Mouse (Mus musculus) neural tube, embryonic 11.5 days (tissue): ENCODE results near the gene Irgm1. TPM values are rescaled to one million over a fixed set of nuclear protein-coding genes. Genes with fewer than 3 reads are reported as not detected.
A peak's percentile ranks its signal among the peaks of the same experiment; 100 is the strongest.
"Not testable (repeated sequence)": the region's sequence is repeated elsewhere in the genome, so short reads cannot be mapped to it uniquely, and the experiment has no call there.

ENCODE experiments used
- ATAC-seq: fragments of 200-750 bp; cut with Nextera tagmentation; 2 replicates; pipeline ENCODE4 v1.8.0; 2017; ENCODE audit warnings: moderate number of reproducible peaks, mild to moderate bottlenecking, moderate TSS enrichment, moderate library complexity; ENCODE audit not compliant: insufficient read depth, low FRiP score, low TSS enrichment
- DNase-seq: peaks from one replicate; pipeline ENCODE4 v3.0.0-alpha.2; 2015; ENCODE audit warnings: low spot score
- H3K27ac ChIP-seq: fragments of 300-500 bp; sonication (generic); 2 replicates; pipeline ENCODE4 v1.5.1; 2014; ENCODE audit warnings: low read depth, mild to moderate bottlenecking, low read length
- H3K27me3 ChIP-seq: fragments of 300-500 bp; sonication (generic); 2 replicates; pipeline ENCODE4 v1.6.1; 2014; ENCODE audit warnings: mild to moderate bottlenecking, low read length, mixed read lengths; ENCODE audit not compliant: control insufficient read depth, insufficient read depth
- H3K36me3 ChIP-seq: fragments of 300-500 bp; sonication (generic); 2 replicates; pipeline ENCODE4 v1.6.1; 2014; ENCODE audit warnings: mild to moderate bottlenecking, low read length, moderate library complexity, mixed read lengths; ENCODE audit not compliant: control insufficient read depth, insufficient read depth
- H3K4me1 ChIP-seq: fragments of 300-500 bp; sonication (generic); 2 replicates; pipeline ENCODE4 v1.6.1; 2014; ENCODE audit warnings: low read length, mixed read lengths; ENCODE audit not compliant: control insufficient read depth, insufficient read depth
- H3K4me2 ChIP-seq: fragments of 300-500 bp; sonication (generic); 2 replicates; pipeline ENCODE4 v1.6.1; 2014; ENCODE audit warnings: low read depth, mild to moderate bottlenecking, moderate library complexity
- H3K4me3 ChIP-seq: fragments of 300-500 bp; sonication (generic); 2 replicates; pipeline ENCODE4 v1.5.1; 2014; ENCODE audit warnings: low read depth, low read length
- H3K9ac ChIP-seq: fragments of 300-500 bp; sonication (generic); 2 replicates; pipeline ENCODE4 v1.6.1; 2014; ENCODE audit warnings: mild to moderate bottlenecking, low read length
- H3K9me3 ChIP-seq: fragments of 300-500 bp; sonication (generic); 2 replicates; pipeline ENCODE4 v1.6.1; 2016; ENCODE audit warnings: low read length; ENCODE audit not compliant: control insufficient read depth
- WGBS: fragments of 180-500 bp; shearing (Covaris S2); extraction: QIAGEN DNeasy Blood & Tissue Kit; methylation state at CpG from one replicate; pipeline ENCODE4 v1.1.7; 2014; 5-methylcytosine and 5-hydroxymethylcytosine counted together
- polyA plus RNA-seq: library from polyadenylated mRNA; unstranded; fragments of >200 nt; fragmentation: Nextera tagmentation; extraction: Ambion mirVana; gene quantifications from 2 replicates; pipeline ENCODE4 v1.2.1, GENCODE M21; 2014

Gene Irgm1
- polyA plus RNA-seq, 1 experiment from 2014 or later: 1.8 TPM

DNA sequence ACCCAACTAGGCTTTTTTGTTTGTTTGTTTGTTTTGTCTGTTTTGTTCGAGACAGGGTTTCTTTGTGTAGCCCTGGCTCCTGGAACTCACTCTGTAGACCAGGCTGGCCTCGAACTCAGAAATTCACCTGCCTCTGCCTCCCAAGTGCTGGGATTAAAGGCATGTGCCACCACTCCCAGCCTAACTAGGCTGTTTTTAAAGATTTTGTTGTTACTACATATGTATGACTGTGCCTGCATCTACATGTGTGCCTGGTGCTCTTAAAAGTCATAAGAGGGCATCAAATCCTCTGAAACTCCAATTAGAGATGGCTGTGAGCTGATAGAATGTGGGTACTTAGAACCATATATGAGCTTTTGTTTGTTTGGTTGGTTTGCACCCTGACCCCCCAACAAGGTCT is 40.2 kb downstream of the Irgm1 start:
- Histone ChIP-seq H3K4me1 (no peaks in the 10 kb centered on the region), H3K9me3 (no peaks in the 10 kb centered on the region), H3K4me2 (no peak overlapping the region), H3K27ac (no peak overlapping the region), H3K36me3 (no peaks in the 10 kb centered on the region), H3K9ac (no peak overlapping the region), H3K27me3 (no peaks in the 10 kb centered on the region), H3K4me3 (no peak overlapping the region)
- ATAC-seq: no peak
- no peak for DNase-seq
- 88% methylated on average over 2 of the region's 2 CpGs for WGBS

DNA sequence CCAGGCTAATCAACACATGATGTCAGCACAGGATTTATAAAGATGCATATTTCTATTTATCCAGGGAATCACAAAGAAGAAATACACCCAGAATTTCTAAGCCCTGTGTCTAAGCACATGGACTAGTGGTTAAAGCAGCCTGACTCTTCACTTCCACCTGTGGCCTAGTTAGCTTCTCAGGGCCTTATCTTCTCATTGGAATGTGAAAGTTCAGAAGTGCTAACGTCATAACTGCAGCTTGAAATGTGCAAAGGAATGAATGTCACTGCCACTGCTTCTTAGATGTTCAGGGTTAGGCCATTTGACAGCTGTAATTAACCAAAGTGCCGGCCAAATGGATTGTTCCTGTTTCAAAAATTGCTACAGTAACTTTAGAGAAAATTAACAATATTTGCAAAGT is 41.2 kb downstream of the Irgm1 start:
- WGBS: 76% methylated on average over 2 of the region's 2 CpGs
- Histone ChIP-seq H3K4me3 (no peak overlapping the region), H3K27me3 (no peaks in the 10 kb centered on the region), H3K9ac (no peak overlapping the region), H3K4me1 (no peaks in the 10 kb centered on the region), H3K9me3 (no peaks in the 10 kb centered on the region), H3K36me3 (no peaks in the 10 kb centered on the region), H3K27ac (no peak overlapping the region), H3K4me2 (no peak overlapping the region)
- no peak for DNase-seq
- ATAC-seq: no peak

DNA sequence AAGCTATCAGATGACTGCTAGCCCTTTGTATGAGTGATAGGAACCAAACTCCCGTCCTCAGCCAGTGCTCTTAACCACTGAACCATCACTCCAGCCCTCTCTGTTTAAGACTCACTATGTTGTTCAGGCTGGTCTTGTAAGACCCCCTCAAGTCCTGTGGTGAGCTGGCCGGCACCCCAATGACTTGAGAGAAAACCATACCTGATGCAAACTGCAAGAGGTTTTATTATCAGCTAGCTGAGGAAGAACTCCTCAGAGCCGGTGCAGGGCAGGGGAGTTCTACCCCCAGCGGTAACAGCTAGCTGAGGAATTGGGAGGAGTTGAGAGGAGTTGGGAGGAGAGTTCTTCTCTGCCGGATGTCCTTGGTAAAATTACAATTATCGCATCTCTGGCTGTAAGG is 43.6 kb downstream of the Irgm1 start:
- H3K4me3 ChIP-seq: no peak overlapping the region
- ATAC-seq: no peak

DNA sequence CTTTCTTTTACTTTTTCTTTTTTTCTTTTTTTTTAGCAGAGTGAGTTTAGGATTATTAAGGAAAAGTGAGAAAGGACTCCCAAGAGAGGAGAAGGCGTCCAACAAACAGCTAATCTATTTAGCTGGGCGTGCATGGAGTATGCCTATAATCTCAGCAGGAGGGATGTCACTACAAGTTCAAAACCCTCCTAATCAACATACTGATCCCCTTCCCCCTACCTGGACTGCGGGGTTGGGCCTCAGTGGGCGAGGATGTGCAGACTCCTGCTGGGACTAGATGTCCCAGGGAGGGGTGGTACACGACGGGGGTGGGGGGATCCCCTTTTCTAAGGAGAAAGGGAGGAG is 44.8 kb downstream of the Irgm1 start:
- Histone ChIP-seq H3K36me3 (no peaks in the 10 kb centered on the region), H3K9ac (peak overlapping the region; percentile 41; the same call in 1 of the 2 replicates), H3K4me3 (peak overlapping the region; percentile 38), H3K9me3 (no peaks in the 10 kb centered on the region), H3K27ac (no peak overlapping the region), H3K4me2 (peak overlapping the region; percentile 40), H3K27me3 (peaks cover 7% of the 10 kb centered on the region), H3K4me1 (no peaks in the 10 kb centered on the region)
- DNase-seq (peak; percentile 54), ATAC-seq (peak; percentile 25; the same call in 1 of the 2 replicates)
- WGBS: 0% methylated on average over 6 of the region's 6 CpGs

More for the DNA sequence above, 43.6 kb downstream of the Irgm1 start:
- WGBS: 77% methylated on average over 6 of the region's 6 CpGs
- Histone ChIP-seq H3K4me2 (no peak overlapping the region), H3K36me3 (no peaks in the 10 kb centered on the region), H3K27me3 (peaks cover 7% of the 10 kb centered on the region), H3K9me3 (no peaks in the 10 kb centered on the region), H3K4me1 (no peaks in the 10 kb centered on the region), H3K9ac (no peak overlapping the region), H3K27ac (no peak overlapping the region)
- DNase-seq: no peak

DNA sequence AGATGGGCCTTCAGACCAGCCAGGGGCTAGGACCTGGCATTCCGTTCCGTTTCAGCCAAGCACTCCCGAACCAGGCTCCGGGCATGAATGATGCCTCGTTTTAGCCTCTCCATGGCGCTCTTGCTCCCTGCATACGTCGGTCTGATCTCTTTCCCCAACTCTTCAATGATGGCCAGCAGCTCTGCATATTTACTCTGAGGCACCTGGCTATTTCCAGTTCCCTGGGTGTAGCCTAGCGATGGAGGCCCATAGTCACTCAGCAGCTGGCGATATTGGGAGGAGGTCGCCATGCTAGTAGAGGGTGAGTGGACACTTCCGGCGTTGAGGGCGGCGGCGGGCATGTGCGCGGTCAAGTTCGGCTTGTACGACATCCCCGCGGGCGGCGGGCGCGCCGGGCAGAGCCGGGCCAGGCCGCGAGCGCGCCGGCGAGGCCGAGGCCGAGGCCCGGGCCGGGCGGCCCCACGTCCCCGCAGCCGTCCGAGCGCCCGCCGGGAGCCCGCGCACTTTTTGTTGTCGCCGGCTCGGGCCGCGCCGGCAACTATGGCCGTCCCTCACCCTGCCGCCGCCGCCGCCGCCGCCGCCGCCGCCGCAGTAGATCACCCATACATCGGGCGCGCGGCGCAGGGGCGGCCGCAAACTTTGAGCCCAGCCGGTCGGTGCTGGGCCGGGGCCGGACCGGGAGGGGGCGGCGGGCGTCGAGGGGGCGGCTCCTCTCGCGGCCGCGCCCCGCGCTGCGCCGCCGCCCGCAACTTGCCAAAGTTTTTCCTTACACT is 45.3 kb downstream of the Irgm1 start, which contains the start of the genes Trim7 and Gm12184:
TSS of gene Trim7 (plus strand) at position 162 of the 773 bp plus-strand sequence.
TSS of gene Gm12184 (minus strand) at position 677 of the 773 bp plus-strand sequence.
- H3K9me3 ChIP-seq, H3K4me1 ChIP-seq, DNase-seq, H3K27ac ChIP-seq, H3K27me3 ChIP-seq, H3K36me3 ChIP-seq: not testable (repeated sequence)
- peak within 1 kb of the TSS; percentile 41; the same call in 1 of the 2 replicates for H3K9ac ChIP-seq
- WGBS: under 1% methylated on average over 41 of the region's 92 CpGs
- peak within 1 kb of the TSS; percentile 40 for H3K4me2 ChIP-seq
- ATAC-seq: peak; percentile 75
- H3K4me3 ChIP-seq: peak within 1 kb of the TSS; percentile 38

DNA sequence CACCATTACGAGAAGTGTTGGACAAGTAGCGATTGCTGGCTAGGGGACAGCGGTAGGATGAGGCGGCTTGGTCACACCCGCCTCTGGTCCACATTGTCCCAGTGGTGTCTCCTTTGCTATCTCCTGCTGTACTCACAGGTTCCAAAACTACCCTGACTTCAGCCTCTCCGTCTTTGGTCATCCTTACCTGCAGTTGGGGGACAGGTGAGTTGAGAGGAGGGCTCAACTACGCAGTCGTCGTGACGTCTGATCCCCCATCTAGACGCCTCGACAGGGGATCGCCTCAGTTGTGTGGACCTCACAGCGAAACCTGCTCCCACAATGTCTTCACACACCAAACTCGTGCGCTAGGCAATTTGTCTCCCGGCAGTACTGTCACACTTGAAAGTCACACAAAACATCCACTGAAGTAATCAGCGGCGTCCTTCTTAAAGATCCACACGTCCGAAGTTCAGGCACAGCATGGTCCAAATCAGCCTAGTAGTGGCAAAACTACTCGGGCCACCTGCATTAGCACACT is 47.1 kb downstream of the Irgm1 start:
- no peak for ATAC-seq
- DNase-seq: no peak
- H3K27me3 ChIP-seq: peaks cover 7% of the 10 kb centered on the region
- peak overlapping the region; percentile 32 for H3K4me3 ChIP-seq
- no peaks in the 10 kb centered on the region for H3K36me3 ChIP-seq
- H3K27ac ChIP-seq: no peak overlapping the region
- no peak overlapping the region for H3K9ac ChIP-seq
- H3K4me1 ChIP-seq: no peaks in the 10 kb centered on the region
- 4% methylated on average over 22 of the region's 22 CpGs for WGBS
- H3K4me2 ChIP-seq: peak overlapping the region; percentile 43
- no peaks in the 10 kb centered on the region for H3K9me3 ChIP-seq

DNA sequence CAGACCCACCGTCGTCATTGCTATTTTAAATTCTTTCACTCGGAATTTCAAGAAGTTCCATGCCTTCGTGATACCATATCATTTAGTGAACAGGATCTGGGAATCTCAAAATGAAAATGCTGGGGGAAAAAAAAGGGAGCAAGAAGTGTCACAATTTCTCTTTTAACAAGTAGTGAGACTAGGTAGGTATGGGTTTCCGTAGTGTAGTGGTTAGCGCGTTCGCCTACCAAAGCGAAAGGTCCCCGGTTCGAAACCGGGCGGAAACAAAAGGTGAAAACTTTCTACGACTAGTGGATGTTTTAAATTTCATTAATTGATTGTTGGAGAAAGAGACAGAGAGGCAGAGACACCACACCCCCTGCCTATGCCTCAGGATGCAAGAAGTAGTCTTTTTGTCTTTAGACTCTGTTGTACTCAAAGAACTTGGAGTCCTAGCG is 47.9 kb downstream of the Irgm1 start:
- H3K4me2 ChIP-seq: peak overlapping the region; percentile 43
- ATAC-seq (peak; percentile 43; the same call in 1 of the 2 replicates), DNase-seq (peak; percentile 82)
- no peak overlapping the region for H3K9ac ChIP-seq
- WGBS: under 1% methylated on average over 15 of the region's 15 CpGs
- no peak overlapping the region for H3K27ac ChIP-seq
- no peaks in the 10 kb centered on the region for H3K36me3 ChIP-seq
- peaks cover 7% of the 10 kb centered on the region for H3K27me3 ChIP-seq
- H3K4me3 ChIP-seq: peak overlapping the region; percentile 32
- H3K9me3 ChIP-seq: no peaks in the 10 kb centered on the region
- no peaks in the 10 kb centered on the region for H3K4me1 ChIP-seq

DNA sequence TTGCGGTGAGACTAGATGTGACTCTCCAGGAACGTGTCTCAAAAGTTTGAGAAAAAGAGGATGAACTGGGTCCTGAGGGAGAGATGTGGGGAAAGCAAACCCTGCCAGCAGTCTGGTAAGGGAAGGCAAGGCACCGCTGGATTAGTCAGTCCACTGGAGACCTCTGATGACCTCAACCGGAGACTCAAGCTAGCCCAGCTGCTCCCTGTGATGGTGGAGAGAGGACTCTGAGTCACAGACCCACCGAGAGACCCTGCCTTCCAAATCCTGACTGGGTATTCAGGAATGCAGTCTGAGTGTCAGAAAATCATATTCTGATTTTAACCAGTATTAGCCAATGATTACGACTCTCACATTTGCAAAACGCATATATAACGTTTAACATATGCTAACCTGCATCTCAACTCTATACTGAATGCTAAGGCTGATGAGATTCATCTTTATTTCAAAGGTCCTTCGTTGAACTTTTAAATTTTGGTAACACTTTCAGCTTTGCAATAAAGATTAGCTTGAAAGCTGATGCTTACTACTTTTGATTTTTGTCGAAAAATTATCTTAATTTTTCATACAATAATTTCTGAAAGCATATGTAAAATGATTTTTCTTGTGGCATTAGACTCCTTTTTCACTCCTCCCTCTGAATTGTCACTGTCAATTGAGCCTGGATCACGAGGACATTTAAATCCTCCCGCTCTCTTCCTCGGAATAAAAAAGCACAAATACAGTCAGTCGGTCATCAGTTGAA is 48.5 kb downstream of the Irgm1 start:
- Histone ChIP-seq H3K9ac (no peak overlapping the region), H3K9me3 (no peaks in the 10 kb centered on the region), H3K4me1 (no peaks in the 10 kb centered on the region), H3K4me3 (0 out of 2 replicates have a peak overlapping the region, but pooled peaks have one; percentile 7), H3K27me3 (peaks cover 7% of the 10 kb centered on the region), H3K36me3 (no peaks in the 10 kb centered on the region), H3K4me2 (peak overlapping the region; percentile 20; the same call in 1 of the 2 replicates), H3K27ac (no peak overlapping the region)
- 34% methylated on average over 14 of the region's 14 CpGs for WGBS
- ATAC-seq: no peak
- no peak for DNase-seq
